Mouse (Mus musculus): ENCODE results near the gene 0610030E20Rik.

DNA sequence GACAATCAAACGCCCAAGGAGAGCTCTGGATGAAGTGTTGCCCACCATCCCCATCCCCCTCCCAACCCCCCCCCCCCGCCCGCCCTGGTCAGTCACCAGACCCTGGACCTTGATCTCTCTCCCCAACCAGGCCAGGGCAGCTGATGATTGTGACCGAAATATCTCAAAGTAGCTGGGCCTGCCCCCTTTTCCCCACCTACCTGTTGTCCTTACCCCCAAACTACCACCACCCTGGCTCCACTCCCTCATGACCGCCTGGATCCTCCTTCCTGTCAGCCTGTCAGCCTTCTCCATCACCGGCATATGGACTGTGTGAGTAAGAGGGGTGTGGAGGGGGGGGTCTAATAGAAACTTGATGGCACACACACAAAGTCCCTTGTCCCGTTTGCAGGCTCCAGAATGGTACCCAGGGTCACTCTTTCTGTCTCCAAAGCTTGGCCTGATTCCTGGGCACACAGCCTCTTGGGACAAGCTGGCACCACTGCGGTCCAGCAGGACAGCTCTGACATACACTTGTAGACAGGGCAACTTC is 8.9 kb downstream of the 0610030E20Rik start:
- TF ChIP-seq EP300 (IDR thresholded peaks at IDR 0.05; ENCODE audit: insufficient read depth, low read depth, low read length) (no peak), CTCF (IDR thresholded peaks at IDR 0.05) (no peak), POLR2A (IDR thresholded peaks at IDR 0.05; ENCODE audit: insufficient read depth, low read depth, low read length) (no peak)

Measured in heart, adult 2 months (tissue).